Mouse (Mus musculus) kidney, postnatal 4 days (tissue): Measurements from ENCODE around the gene Zc3h12c.
"Not testable (repeated sequence)": the region's sequence is repeated elsewhere in the genome, so short reads cannot be mapped to it uniquely, and the experiment has no call there.

Source experiments
- DNase-seq, 2 experiments: peaks; one replicate each; pipeline ENCODE4 v3.0.0; 2021; ENCODE audit warnings: mixed read lengths in 2 of 2

Zc3h12c gene

GRCm38 (mm10) chr9:52100426-52100825 is 67.9 kb downstream of the Zc3h12c start:
- DNase-seq: no peak

- peak; percentile 88 to 89 for DNase-seq
Observed at GRCm38 (mm10) chr9:52098600-52098999, 69.8 kb downstream of the Zc3h12c start.

GRCm38 (mm10) chr9:52097386-52097785 is 71.0 kb downstream of the Zc3h12c start:
- DNase-seq: no peak

- no peak for DNase-seq
Observed at GRCm38 (mm10) chr9:52095666-52096065, 72.7 kb downstream of the Zc3h12c start.

GRCm38 (mm10) chr9:52094471-52094980 is 73.8 kb downstream of the Zc3h12c start:
- DNase-seq: no peak

- no peak for DNase-seq
Observed at GRCm38 (mm10) chr9:52094016-52094415, 74.4 kb downstream of the Zc3h12c start.

GRCm38 (mm10) chr9:52093108-52093507 is 75.3 kb downstream of the Zc3h12c start:
- no peak for DNase-seq

GRCm38 (mm10) chr9:52092311-52092710 is 76.1 kb downstream of the Zc3h12c start:
- DNase-seq: no peak

GRCm38 (mm10) chr9:52091752-52092151 is 76.6 kb downstream of the Zc3h12c start:
- DNase-seq: no peak

- DNase-seq: no peak
Observed at GRCm38 (mm10) chr9:52082414-52082813, 86.0 kb downstream of the Zc3h12c start.

GRCm38 (mm10) chr9:52081979-52082378 is 86.4 kb downstream of the Zc3h12c start:
- DNase-seq: no peak

GRCm38 (mm10) chr9:52077692-52078091 is 90.7 kb downstream of the Zc3h12c start:
- no peak for DNase-seq

- no peak for DNase-seq
Observed at GRCm38 (mm10) chr9:52076089-52076488, 92.3 kb downstream of the Zc3h12c start.

GRCm38 (mm10) chr9:52072202-52072601 is 96.2 kb downstream of the Zc3h12c start:
- DNase-seq: no peak

- not testable (repeated sequence) for DNase-seq
Observed at GRCm38 (mm10) chr9:52071352-52071751, 97.0 kb downstream of the Zc3h12c start.

GRCm38 (mm10) chr9:52070052-52070451 is 98.3 kb downstream of the Zc3h12c start:
- DNase-seq: no peak
